Mouse (Mus musculus) CH12.LX (cell line): ENCODE measurements at regions not wholly inside any gene's neighbourhood (a gene's known extent, or its start where the extent isn't known, plus 50 kb on each side); places are given as distances from the start of the nearest gene placed in this dataset.

Experiments used
- DNase-seq: peaks from one replicate; pipeline ENCODE4 v3.0.0-alpha.2; 2013; ENCODE audit errors: extremely low read depth
- H3K27ac ChIP-seq: 2 replicates; pipeline ENCODE4 v1.5.1; 2012; ENCODE audit warnings: low read depth, mild to moderate bottlenecking, control low read depth, moderate library complexity; ENCODE audit not compliant: insufficient read depth
- H3K27me3 ChIP-seq: replicated peaks from 2 replicates; pipeline ENCODE3; 2012; ENCODE audit warnings: inconsistent platforms
- H3K36me3 ChIP-seq, 2 experiments: replicated peaks in 1 of 2; 2 replicates each; pipeline versions ENCODE3 to v1.6.1; 2012; ENCODE audit warnings: inconsistent platforms in 1 of 2, low read length in 1 of 2, mild to moderate bottlenecking in 1 of 2, mixed read lengths in 1 of 2, moderate library complexity in 1 of 2; ENCODE audit not compliant: control insufficient read depth in 1 of 2, insufficient read depth in 1 of 2
- H3K4me1 ChIP-seq, 2 experiments: 2 replicates each; pipeline ENCODE4 v1.6.1; 2012; ENCODE audit warnings: inconsistent platforms in 1 of 2, moderate library complexity in 1 of 2; ENCODE audit not compliant: insufficient read depth in 2 of 2, control insufficient read depth in 1 of 2
- H3K4me2 ChIP-seq: 2 replicates; pipeline ENCODE4 v1.6.1; 2012; ENCODE audit warnings: low read depth, mild to moderate bottlenecking, control low read depth; ENCODE audit not compliant: poor library complexity, insufficient read depth, severe bottlenecking
- H3K4me3 ChIP-seq, 3 experiments: fragments of 150-350 bp in 1 of 3; sonication (generic) in 1 of 3; replicated peaks in 1 of 3; 2 replicates each; pipeline versions ENCODE3 to v1.5.1; 2011 to 2012; ENCODE audit warnings: low read depth in 2 of 3, low read length in 2 of 3, mild to moderate bottlenecking in 2 of 3, moderate library complexity in 2 of 3, control low read depth in 1 of 3, improper control_type of control experiment in 1 of 3, inconsistent platforms in 1 of 3, mixed read lengths in 1 of 3; ENCODE audit not compliant: poor library complexity in 1 of 3
- H3K79me2 ChIP-seq: replicated peaks from 2 replicates; pipeline ENCODE4 v1.6.1; 2012; ENCODE audit warnings: mild to moderate bottlenecking, moderate library complexity; ENCODE audit not compliant: control insufficient read depth, poor library complexity, insufficient read depth, severe bottlenecking; ENCODE audit errors: extremely low read depth
- H3K9ac ChIP-seq: 2 replicates; pipeline ENCODE4 v1.6.1; 2012; ENCODE audit warnings: low read depth, mild to moderate bottlenecking, control low read depth, moderate library complexity; ENCODE audit not compliant: insufficient read depth
- H3K9me3 ChIP-seq: replicated peaks from 2 replicates; pipeline ENCODE3; 2012; ENCODE audit warnings: low read length, inconsistent platforms, mixed read lengths
- CHD1 ChIP-seq: IDR thresholded peaks from 2 replicates; pipeline ENCODE4 v1.6.1; 2012; ENCODE audit warnings: low read depth, low read length, improper control_type of control experiment, inconsistent platforms
- EP300 ChIP-seq: IDR thresholded peaks from 2 replicates; pipeline ENCODE4 v1.6.1; 2011; ENCODE audit warnings: low read length, improper control_type of control experiment
- GABPA ChIP-seq: IDR thresholded peaks from 2 replicates; pipeline ENCODE4 v1.6.1; 2012; ENCODE audit warnings: low read depth, low read length, improper control_type of control experiment, inconsistent platforms; ENCODE audit not compliant: insufficient replicate concordance
- JUN ChIP-seq: IDR thresholded peaks from 2 replicates; pipeline ENCODE4 v1.6.1; 2011; ENCODE audit warnings: low read depth, mild to moderate bottlenecking, low read length, improper control_type of control experiment, moderate library complexity; ENCODE audit not compliant: insufficient read depth
- KAT2A ChIP-seq: IDR thresholded peaks from 2 replicates; pipeline ENCODE4 v1.6.1; 2012; ENCODE audit warnings: low read length, improper control_type of control experiment, inconsistent platforms; ENCODE audit not compliant: insufficient replicate concordance
- MAX ChIP-seq: IDR thresholded peaks from 2 replicates; pipeline ENCODE4 v1.6.1; 2011; ENCODE audit warnings: low read length, improper control_type of control experiment
- MEF2A ChIP-seq: IDR thresholded peaks from 2 replicates; pipeline ENCODE4 v1.6.1; 2014; ENCODE audit warnings: low read depth, mild to moderate bottlenecking, inconsistent platforms, low read length, improper control_type of control experiment, borderline replicate concordance
- MYC ChIP-seq: IDR thresholded peaks from 2 replicates; pipeline ENCODE4 v1.6.1; 2011; ENCODE audit warnings: low read depth, mild to moderate bottlenecking, improper control_type of control experiment, low read length
- NELFE ChIP-seq: IDR thresholded peaks from 2 replicates; pipeline ENCODE4 v1.6.1; 2011; ENCODE audit warnings: low read depth, low read length, improper control_type of control experiment
- NRF1 ChIP-seq: IDR thresholded peaks from 2 replicates; pipeline ENCODE4 v1.6.1; 2014; ENCODE audit warnings: low read depth, mild to moderate bottlenecking, inconsistent platforms, low read length, improper control_type of control experiment, moderate library complexity
- POLR2A ChIP-seq: IDR thresholded peaks from 2 replicates; pipeline ENCODE4 v1.6.1; 2011; ENCODE audit warnings: low read depth, mild to moderate bottlenecking, improper control_type of control experiment, low read length
- POLR2AphosphoS2 ChIP-seq: IDR thresholded peaks from 2 replicates; pipeline ENCODE4 v1.6.1; 2011; ENCODE audit warnings: low read depth, low read length, improper control_type of control experiment
- SMC3 ChIP-seq: IDR thresholded peaks from 2 replicates; pipeline ENCODE4 v1.6.1; 2011; ENCODE audit warnings: low read depth, low read length, improper control_type of control experiment
- TBP ChIP-seq: conservative IDR thresholded peaks from 2 replicates; pipeline ENCODE4 v1.6.1; 2011; ENCODE audit warnings: low read depth, low read length, improper control_type of control experiment
- TCF12 ChIP-seq: IDR thresholded peaks from 2 replicates; pipeline ENCODE4 v1.6.1; 2014; ENCODE audit warnings: low read depth, mild to moderate bottlenecking, inconsistent platforms, low read length, improper control_type of control experiment
- UBTF ChIP-seq: IDR thresholded peaks from 2 replicates; pipeline ENCODE4 v1.6.1; 2012; ENCODE audit warnings: low read depth, mild to moderate bottlenecking, inconsistent platforms, low read length, improper control_type of control experiment, moderate library complexity
- USF1 ChIP-seq: IDR thresholded peaks from 2 replicates; pipeline ENCODE4 v1.6.1; 2014; ENCODE audit warnings: low read depth, mild to moderate bottlenecking, inconsistent platforms, low read length, improper control_type of control experiment
- USF2 ChIP-seq: conservative IDR thresholded peaks from 2 replicates; pipeline ENCODE4 v1.6.1; 2011; ENCODE audit warnings: low read depth, low read length, improper control_type of control experiment
- ZC3H11A ChIP-seq: IDR thresholded peaks from 2 replicates; pipeline ENCODE4 v1.6.1; 2012; ENCODE audit warnings: low read depth, mild to moderate bottlenecking, inconsistent platforms, low read length, improper control_type of control experiment
- ZKSCAN1 ChIP-seq: IDR thresholded peaks from 2 replicates; pipeline ENCODE4 v1.6.1; 2012; ENCODE audit warnings: low read depth, inconsistent platforms, low read length, improper control_type of control experiment, borderline replicate concordance
- ZMIZ1 ChIP-seq: IDR thresholded peaks from 2 replicates; pipeline ENCODE4 v1.6.1; 2012; ENCODE audit warnings: low read depth, mild to moderate bottlenecking, inconsistent platforms, low read length, improper control_type of control experiment
- ZNF384 ChIP-seq: IDR thresholded peaks from 2 replicates; pipeline ENCODE4 v1.6.1; 2012; ENCODE audit warnings: low read depth, low read length, improper control_type of control experiment, inconsistent platforms
- dilution Hi-C: fragments of 300-500 bp; cut with MboI; formaldehyde crosslinking; loops from 2 replicates; pipeline ENCODE4 v1.14.3; 2020; ENCODE audit warnings: low sequenced_read_pairs; ENCODE audit not compliant: extremely low pct_unique_long_range_greater_than_20kb, extremely low pct_ligation_motif_present
- in situ Hi-C: fragments of 300-500 bp; cut with MboI; formaldehyde crosslinking; loops from 3 replicates; pipeline ENCODE4 v1.14.3; 2019; ENCODE audit warnings: low sequenced_read_pairs, low pct_ligation_motif_present, low pct_unique_long_range_greater_than_20kb, mixed read lengths

GRCm38 (mm10) chr11:66625491-66625890 is 99.7 kb upstream of the Shisa6 start:
- no peak for TF ChIP-seq UBTF
- TF ChIP-seq MEF2A = no peak
- TF ChIP-seq KAT2A = no peak
- no peak for TF ChIP-seq POLR2AphosphoS2
- TF ChIP-seq TBP = no peak
- TF ChIP-seq USF1 = no peak
- TF ChIP-seq USF2 = no peak
- TF ChIP-seq NELFE = no peak
- TF ChIP-seq ZKSCAN1 = no peak
- no peak for TF ChIP-seq TCF12
- no peak for TF ChIP-seq MAX
- no peak for TF ChIP-seq MYC
- no peak for TF ChIP-seq ZC3H11A
- no peak for TF ChIP-seq ZNF384
- no peak for TF ChIP-seq JUN
- TF ChIP-seq ZMIZ1 = no peak
- no peak for TF ChIP-seq GABPA
- TF ChIP-seq CHD1 = no peak
- no peak for TF ChIP-seq EP300
- Histone ChIP-seq H3K9me3 (no peaks in the 10 kb centered on the region), H3K79me2 (no peaks in the 10 kb centered on the region), H3K4me1 (no peaks in the 10 kb centered on the region), H3K9ac (no peak overlapping the region), H3K4me3 (no peak overlapping the region), H3K36me3 (no peaks in the 10 kb centered on the region), H3K4me2 (no peak overlapping the region), H3K27ac (no peak overlapping the region), H3K27me3 (peaks cover 51% of the 10 kb centered on the region)
- DNase-seq = no peak
- in situ Hi-C loops = no loop called here
- dilution Hi-C loops = no loop called here

DNA sequence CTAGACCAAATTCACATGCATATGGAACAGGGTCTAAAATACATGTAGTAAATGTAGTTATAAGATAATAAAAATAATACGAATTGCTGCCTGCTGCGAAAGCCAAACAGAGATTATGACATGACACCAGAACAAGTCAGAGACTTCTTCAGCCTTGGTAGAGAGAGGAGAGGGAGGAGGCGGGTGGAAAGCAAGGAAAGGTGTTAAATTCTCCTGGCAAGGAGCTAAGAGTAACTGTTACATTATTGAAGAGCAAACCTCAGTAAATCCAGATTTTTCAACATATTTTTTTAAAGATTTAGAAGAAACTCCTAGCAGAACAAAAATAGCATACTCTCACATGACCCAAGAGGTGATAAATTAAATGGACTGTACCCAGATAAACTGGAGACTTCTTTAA is 131.0 kb upstream of the Shisa6 start:
- Histone ChIP-seq H3K4me2 (no peak overlapping the region), H3K4me3 (no peak overlapping the region), H3K9me3 (peaks cover 3% of the 10 kb centered on the region), H3K27ac (no peak overlapping the region), H3K4me1 (no peaks in the 10 kb centered on the region), H3K27me3 (peaks cover 58% of the 10 kb centered on the region), H3K36me3 (no peaks in the 10 kb centered on the region), H3K9ac (no peak overlapping the region), H3K79me2 (no peaks in the 10 kb centered on the region)
- in situ Hi-C loops (no loop called here), dilution Hi-C loops (no loop called here)
- no peak for TF ChIP-seq SMC3
- no peak for TF ChIP-seq UBTF
- no peak for TF ChIP-seq GABPA
- TF ChIP-seq NRF1 = no peak
- TF ChIP-seq POLR2A = no peak
- no peak for TF ChIP-seq ZMIZ1
- no peak for DNase-seq
